In genomic region chr3:97767771-97768762, GRCm38 (mm10) we compare ENCODE assay signal across 8 mouse cellular contexts.
A peak's percentile ranks its signal among the peaks of the same experiment; 100 is the strongest.
DNase-seq lines count a peak whose midpoint lies in the region; ATAC-seq and TF ChIP-seq lines count a peak whose summit lies in the region.

No protein-coding gene starts in this region.

- H3K36me3 ChIP-seq in ES-Bruce4 (ENCODE audit: control insufficient read depth, insufficient read depth, low read length, poor library complexity, severe bottlenecking): no peaks in the 10 kb centered on the region
- no peaks in the 10 kb centered on the region for H3K36me3 ChIP-seq in forebrain, embryonic 14.5 days (ENCODE audit: control insufficient read depth, insufficient read depth, low read length)
- H3K36me3 ChIP-seq in neural tube, embryonic 15.5 days: no peaks in the 10 kb centered on the region

- peak overlapping the region; percentile 59 for H3K27ac ChIP-seq in ES-Bruce4 (ENCODE audit: insufficient read depth, low read length)
- peak overlapping the region; percentile 97 for H3K27ac ChIP-seq in forebrain, embryonic 14.5 days (ENCODE audit: low read depth, low read length)
- peak overlapping the region; percentile 99 for H3K27ac ChIP-seq in neural tube, embryonic 15.5 days (replicated peaks)

- ATAC-seq in forebrain, embryonic 14.5 days: peak; percentile 98
- ATAC-seq in neural tube, embryonic 15.5 days (ENCODE audit: low FRiP score): peak; percentile 98

- no peaks in the 10 kb centered on the region for H3K4me1 ChIP-seq in ES-Bruce4 (ENCODE audit: control insufficient read depth, insufficient read depth, low read length)
- H3K4me1 ChIP-seq in forebrain, embryonic 14.5 days (ENCODE audit: control insufficient read depth, insufficient read depth, low read length): peaks cover 22% of the 10 kb centered on the region
- peaks cover 41% of the 10 kb centered on the region for H3K4me1 ChIP-seq in neural tube, embryonic 15.5 days

- TF ChIP-seq EP300 in ES-Bruce4 (IDR thresholded peaks at IDR 0.05; ENCODE audit: insufficient read depth, low read depth, low read length): 0 out of 2 replicates have a peak, but pooled peaks have one; percentile 10

- 4% methylated on average over 47 of the region's 47 CpGs for WGBS in forebrain, embryonic 14.5 days
- WGBS in neural tube, embryonic 15.5 days: 3% methylated on average over 47 of the region's 47 CpGs

- DNase-seq in cerebellum, adult 11 months: peak; percentile 91
- DNase-seq in forebrain, embryonic 14.5 days (ENCODE audit: low spot score): peak; percentile 98
- peak; percentile 91 to 92 for DNase-seq in heart, postnatal 14 days
- peak; percentile 93 for DNase-seq in layer of hippocampus, adult 11-12 months (ENCODE audit: low spot score)
- DNase-seq in lung, adult 18-20 months: peak; percentile 95 to 96
- peak; percentile 93 for DNase-seq in testis, postnatal 14 days (ENCODE audit: low spot score)

- peak; percentile 65 for TF ChIP-seq POLR2A in ES-Bruce4 (IDR thresholded peaks at IDR 0.05; ENCODE audit: insufficient read depth, low read length)

- H3K4me3 ChIP-seq in ES-Bruce4 (ENCODE audit: low read depth, low read length): peak overlapping the region; percentile 79
- peak overlapping the region; percentile 78 for H3K4me3 ChIP-seq in forebrain, embryonic 14.5 days (ENCODE audit: low read depth, low read length)
- peak overlapping the region; percentile 86 for H3K4me3 ChIP-seq in neural tube, embryonic 15.5 days (replicated peaks)

- peak overlapping the region; percentile 48 for H3K9ac ChIP-seq in ES-Bruce4 (ENCODE audit: low read depth, poor library complexity, severe bottlenecking)
- peak overlapping the region; percentile 81 for H3K9ac ChIP-seq in forebrain, embryonic 14.5 days (ENCODE audit: low read length)
- peak overlapping the region; percentile 85 for H3K9ac ChIP-seq in neural tube, embryonic 15.5 days (replicated peaks)

- H3K27me3 ChIP-seq in ES-Bruce4 (ENCODE audit: control insufficient read depth, insufficient read depth, low read length, poor library complexity, severe bottlenecking): no peaks in the 10 kb centered on the region
- no peaks in the 10 kb centered on the region for H3K27me3 ChIP-seq in forebrain, embryonic 14.5 days (replicated peaks; ENCODE audit: control insufficient read depth, insufficient read depth, low read length)
- no peaks in the 10 kb centered on the region for H3K27me3 ChIP-seq in neural tube, embryonic 15.5 days (replicated peaks)

- TF ChIP-seq CTCF in ES-Bruce4 (IDR thresholded peaks at IDR 0.05; ENCODE audit: low read depth, low read length): peak; percentile 50

- peak overlapping the region; percentile 80 for H3K4me2 ChIP-seq in forebrain, embryonic 14.5 days (ENCODE audit: low read length)
- peak overlapping the region; percentile 89 for H3K4me2 ChIP-seq in neural tube, embryonic 15.5 days

- intact Hi-C loops in heart, postnatal 14 days (cut with DNase I): loop anchor here (5.0 kb wide), 1 partner anchor 109 kb away; no protein-coding TSS in a partner anchor

- H3K9me3 ChIP-seq in ES-Bruce4 (replicated peaks; ENCODE audit: control insufficient read depth, insufficient read depth, low read length, poor library complexity, severe bottlenecking): no peaks in the 10 kb centered on the region
- no peaks in the 10 kb centered on the region for H3K9me3 ChIP-seq in forebrain, embryonic 14.5 days (replicated peaks; ENCODE audit: control insufficient read depth, low read length)
- H3K9me3 ChIP-seq in neural tube, embryonic 15.5 days (replicated peaks): no peaks in the 10 kb centered on the region

Comparison
In these comparisons a context has a peak if more than half of its experiments do, and no peak if none do; other contexts are left out.
1. Peak in every context shown above with its lines: DNase-seq, ATAC-seq, H3K4me3 ChIP-seq and H3K27ac ChIP-seq.